Mouse (Mus musculus) right cerebral cortex, postnatal 36 days (tissue): Measurements from ENCODE around the gene Tas1r3.

ENCODE experiments used
- DNase-seq, 2 experiments: peaks; one replicate each; pipeline ENCODE4 v3.0.0; 2022; ENCODE audit warnings: low spot score in 2 of 2, mixed read lengths in 1 of 2

Gene Tas1r3

GRCm38 (mm10) chr4:155887674-155888073 lies 24.5 kb upstream of the Tas1r3 start:
- DNase-seq: no peak

DNA sequence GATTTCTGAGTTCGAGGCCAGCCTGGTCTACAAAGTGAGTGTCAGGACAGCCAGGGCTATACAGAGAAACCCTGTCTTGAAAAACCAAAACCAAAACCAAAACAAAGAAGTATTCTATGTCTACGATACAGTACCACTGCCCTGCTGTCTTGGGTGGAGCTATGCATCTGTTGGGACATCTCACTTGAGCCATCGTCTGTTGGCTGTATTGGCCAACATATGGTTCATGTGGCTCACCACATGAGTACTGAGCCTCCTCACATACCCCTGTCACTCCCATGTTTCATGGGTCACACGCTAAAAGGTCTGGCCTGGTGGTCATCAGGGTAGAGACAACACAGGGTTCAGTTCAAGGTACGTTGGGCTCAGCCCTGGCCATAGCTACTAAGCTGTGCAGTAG lies 23.2 kb upstream of the Tas1r3 start:
- DNase-seq: no peak

GRCm38 (mm10) chr4:155883587-155883986 lies 20.4 kb upstream of the Tas1r3 start:
- DNase-seq: no peak

DNA sequence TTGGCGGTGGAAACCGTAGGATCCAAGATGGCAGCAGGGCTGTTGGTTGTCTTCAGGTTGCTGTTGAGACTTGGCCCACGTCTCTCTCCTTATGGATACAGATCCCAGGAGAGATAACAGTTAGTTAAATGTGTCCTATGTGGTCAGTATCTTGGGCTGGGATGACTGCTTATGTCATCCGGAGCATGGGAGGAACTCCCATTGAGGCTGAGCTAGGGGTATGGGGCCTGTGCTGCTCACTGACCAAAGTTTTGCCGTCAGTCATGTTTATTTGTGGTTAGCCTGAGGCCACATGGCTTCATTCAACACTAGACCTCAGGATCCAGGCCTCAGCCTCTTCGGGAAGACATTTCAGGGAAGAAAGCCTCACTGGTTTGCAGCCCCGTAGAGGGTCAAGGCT lies 8.2 kb upstream of the Tas1r3 start:
- DNase-seq: no peak

GRCm38 (mm10) chr4:155869317-155870033 lies 6.3 kb upstream of the Tas1r3 start, which contains the start of the genes Cptp and Ints11:
Gene Cptp (minus strand): TSS chr4:155869440.
Gene Ints11 (plus strand): TSS chr4:155869546.
- DNase-seq: peak; percentile 94

- DNase-seq: no peak
Measured at GRCm38 (mm10) chr4:155868614-155869298, 5.6 kb upstream of the Tas1r3 start.

- no peak for DNase-seq
Measured at GRCm38 (mm10) chr4:155861787-155862186, 1.4 kb downstream of the Tas1r3 start.

DNA sequence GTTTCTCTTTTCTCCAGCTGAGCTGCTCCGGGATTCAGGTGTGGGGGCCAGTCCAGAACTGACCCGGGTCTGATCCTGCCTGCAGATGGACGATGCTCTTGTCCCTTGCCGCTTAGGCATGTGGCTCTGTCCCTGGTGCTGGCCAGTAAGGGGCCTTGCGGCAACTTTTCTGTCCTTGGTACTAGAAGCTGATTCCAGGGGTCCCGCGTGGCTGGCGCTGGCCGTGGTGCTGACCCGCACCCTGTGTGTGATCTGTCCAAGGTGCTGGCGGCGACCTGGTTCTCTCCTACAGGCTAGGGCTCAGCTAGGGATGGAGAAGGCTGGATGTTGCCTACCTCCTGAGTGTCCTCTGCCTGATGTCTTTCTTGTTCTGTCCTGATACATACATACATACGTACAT lies 3.8 kb downstream of the Tas1r3 start:
- no peak for DNase-seq

- DNase-seq: no peak
Measured at GRCm38 (mm10) chr4:155856881-155857280, 6.3 kb downstream of the Tas1r3 start.

DNA sequence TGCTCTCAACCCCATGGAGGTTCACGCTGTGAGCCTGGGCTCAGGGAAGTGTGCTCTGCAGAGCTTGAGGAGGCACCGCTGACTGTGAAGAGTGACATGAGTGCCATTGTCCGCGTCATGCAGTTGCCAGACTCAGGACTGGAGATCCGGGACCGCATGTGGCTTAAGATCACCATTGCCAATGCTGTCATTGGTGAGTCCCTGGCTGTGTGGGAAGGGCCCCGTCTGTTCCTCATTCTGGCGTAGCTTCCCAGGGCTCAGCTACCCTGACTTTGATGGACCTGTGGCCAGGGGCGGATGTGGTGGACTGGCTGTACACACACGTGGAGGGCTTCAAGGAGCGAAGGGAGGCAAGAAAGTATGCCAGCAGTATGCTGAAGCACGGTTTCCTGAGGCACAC lies 7.1 kb downstream of the Tas1r3 start:
- DNase-seq: no peak

GRCm38 (mm10) chr4:155854991-155855390 lies 8.2 kb downstream of the Tas1r3 start:
- no peak for DNase-seq

DNA sequence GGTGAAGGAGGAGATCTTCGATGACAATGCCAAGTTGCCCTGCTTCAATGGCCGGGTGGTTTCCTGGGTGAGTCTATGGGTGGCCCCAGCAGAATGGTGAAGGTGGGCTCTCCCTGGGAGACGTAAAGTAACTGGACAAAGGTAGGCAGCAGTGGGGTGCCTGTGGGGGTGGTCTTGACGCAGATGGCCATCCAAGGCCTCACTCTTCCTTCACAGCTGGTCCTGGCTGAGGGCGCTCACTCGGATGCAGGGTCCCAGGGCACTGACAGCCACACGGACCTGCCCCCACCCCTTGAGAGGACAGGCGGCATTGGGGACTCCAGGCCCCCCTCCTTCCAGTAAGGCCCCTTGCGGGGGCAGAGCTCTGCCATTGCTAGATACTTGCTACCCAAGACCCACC lies 9.7 kb downstream of the Tas1r3 start:
- no peak for DNase-seq

DNA sequence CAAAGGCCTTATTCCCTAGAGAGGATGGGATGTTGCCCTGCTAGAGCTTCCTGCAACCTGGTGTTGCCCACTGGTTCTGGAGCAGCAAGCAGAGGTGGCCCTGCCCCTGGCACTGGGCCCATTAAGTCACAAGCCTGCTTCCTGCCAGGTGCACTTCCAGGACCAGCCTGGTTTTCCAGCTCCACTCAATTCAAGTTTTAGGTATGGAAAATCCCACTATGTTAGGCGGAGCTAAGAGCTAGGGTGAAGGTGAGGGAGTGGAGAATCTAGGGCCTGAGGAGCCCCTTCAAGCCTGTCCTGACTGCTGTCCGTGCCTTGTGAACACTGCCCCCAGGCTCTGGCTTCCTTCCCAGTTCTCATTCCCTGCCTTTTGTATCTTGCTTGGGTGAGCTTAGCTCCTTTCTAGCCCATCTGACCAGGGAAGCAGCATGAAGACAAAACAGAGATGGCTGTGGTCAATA lies 11.2 kb downstream of the Tas1r3 start:
- DNase-seq: no peak

- DNase-seq: no peak
Measured at GRCm38 (mm10) chr4:155851368-155851767, 11.8 kb downstream of the Tas1r3 start.

GRCm38 (mm10) chr4:155849792-155850451 lies 13.2 kb downstream of the Tas1r3 start:
- DNase-seq: no peak

- no peak for DNase-seq
Measured at GRCm38 (mm10) chr4:155849391-155849790, 13.8 kb downstream of the Tas1r3 start.

- DNase-seq: no peak
Measured at GRCm38 (mm10) chr4:155848434-155849095, 14.6 kb downstream of the Tas1r3 start.

GRCm38 (mm10) chr4:155847591-155848352 lies 15.4 kb downstream of the Tas1r3 start:
- DNase-seq: no peak

DNA sequence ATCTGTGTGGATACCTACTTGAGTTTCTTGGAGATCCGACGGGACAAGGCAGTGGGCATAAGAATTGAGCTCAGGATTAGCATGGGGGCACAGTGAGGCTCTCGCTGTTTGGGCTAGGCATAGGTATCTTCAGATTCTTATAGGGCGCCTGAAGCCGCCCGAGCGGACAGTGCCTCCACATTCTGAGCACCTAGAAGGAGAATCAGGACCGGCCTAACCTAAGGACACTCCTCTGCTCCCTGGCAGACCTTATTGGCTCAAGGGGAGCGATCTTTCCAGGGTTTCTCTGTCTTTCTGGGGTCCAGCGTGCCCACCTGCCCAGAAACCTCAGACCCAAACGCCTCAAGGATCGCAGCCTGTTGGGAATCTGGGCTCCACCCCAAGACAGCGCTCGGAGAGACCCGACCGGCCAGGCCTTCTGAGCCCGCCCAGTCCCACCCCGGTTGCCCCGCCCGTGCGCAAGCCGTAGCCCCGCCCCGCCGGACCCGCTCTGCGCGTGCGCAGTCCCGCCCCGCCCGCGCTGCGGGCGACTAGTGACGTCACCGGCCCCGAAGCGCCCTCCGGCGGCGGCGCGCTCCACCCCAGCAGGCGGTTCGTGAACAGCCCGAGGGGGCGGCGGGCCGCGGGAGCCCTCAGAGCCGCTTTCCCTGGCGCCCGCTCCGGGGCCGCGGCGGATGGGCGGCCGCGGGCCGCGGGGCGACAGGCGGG lies 16.1 kb downstream of the Tas1r3 start, which contains the start of gene Dvl1:
Gene Dvl1 (plus strand): TSS at position 532 of the 708 bp plus-strand sequence.
- DNase-seq: peak; percentile 82 to 83

DNA sequence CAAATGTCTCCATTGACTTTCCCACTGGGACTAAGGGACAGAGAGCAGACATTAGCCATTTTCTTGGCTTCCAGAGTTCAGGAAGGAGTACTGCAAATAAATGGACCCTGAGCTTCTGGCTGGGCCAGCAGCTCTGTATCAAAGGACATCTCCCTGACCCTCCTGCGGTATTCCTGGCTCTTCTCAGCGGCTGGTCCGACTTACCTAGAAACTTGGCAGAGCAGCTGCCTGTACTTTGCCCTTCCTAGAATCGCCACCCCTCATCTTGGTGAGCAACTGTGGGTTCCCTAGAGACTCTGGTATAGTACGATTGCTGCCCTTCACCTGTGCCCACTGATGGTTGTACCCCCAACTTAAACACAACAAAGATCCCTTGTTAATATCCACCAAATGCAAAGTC lies 19.9 kb downstream of the Tas1r3 start:
- no peak for DNase-seq
